ENCODE assay signal across 20 mouse cellular contexts in the genomic region with DNA sequence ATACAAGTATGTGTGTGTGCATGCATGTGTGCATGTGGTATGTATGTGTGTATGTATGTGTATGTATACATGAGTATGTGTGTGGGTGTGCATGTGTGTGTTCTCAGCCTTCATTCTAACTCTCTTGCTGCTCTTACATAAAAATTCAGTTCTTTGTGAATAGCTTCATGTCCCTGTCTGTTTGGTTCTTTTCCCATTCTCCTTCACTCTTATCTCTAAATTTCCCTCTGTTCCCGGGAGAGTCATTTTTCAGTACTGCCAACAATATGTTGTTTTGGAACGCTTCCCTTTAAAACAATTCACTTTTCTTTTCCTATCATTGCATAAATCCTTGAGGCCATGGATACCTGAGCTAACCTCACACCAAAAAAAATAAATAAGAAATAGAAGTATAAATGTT. TPM values are rescaled to one million over a fixed set of nuclear protein-coding genes. Genes with fewer than 3 reads are reported as not detected.
A peak's percentile ranks its signal among the peaks of the same experiment; 100 is the strongest.
DNase-seq lines count a peak whose midpoint lies in the region; ATAC-seq and TF ChIP-seq lines count a peak whose summit lies in the region.
"Had no signal": no experiment of that assay in that cellular context is flagged by ENCODE, and none has a peak within 500 bp of the region (broad histone marks: within the 10 kb centered on the region; RNA-seq: fewer than 3 reads in every experiment).

No protein-coding gene starts in this region.

- no peaks in the 10 kb centered on the region for H3K27me3 ChIP-seq in forebrain, postnatal 0 days (ENCODE audit: insufficient read depth, low read length)
- H3K27me3 ChIP-seq in forebrain, embryonic 13.5 days: no peaks in the 10 kb centered on the region
- H3K27me3 ChIP-seq: embryonic facial prominence, embryonic 12.5 days; heart, embryonic 13.5 days; hindbrain, embryonic 12.5 days had no signal

- H3K9ac ChIP-seq in forebrain, postnatal 0 days: no peak overlapping the region
- H3K9ac ChIP-seq in forebrain, embryonic 13.5 days: no peak overlapping the region
- H3K9ac ChIP-seq: embryonic facial prominence, embryonic 12.5 days; heart, embryonic 13.5 days; hindbrain, embryonic 12.5 days had no signal

- H3K4me2 ChIP-seq in forebrain, postnatal 0 days (ENCODE audit: low read depth): no peak overlapping the region
- H3K4me2 ChIP-seq in forebrain, embryonic 13.5 days: no peak overlapping the region
- H3K4me2 ChIP-seq: embryonic facial prominence, embryonic 12.5 days; heart, embryonic 13.5 days; hindbrain, embryonic 12.5 days had no signal

- WGBS in forebrain, postnatal 0 days: 68% methylated on average over 2 of the region's 2 CpGs
- 92% methylated on average over 2 of the region's 2 CpGs for WGBS in forebrain, embryonic 13.5 days

- no peak for ATAC-seq in forebrain, postnatal 0 days
- no peak for ATAC-seq in forebrain, embryonic 13.5 days
- ATAC-seq: forebrain, embryonic 16.5 days; hindbrain, embryonic 16.5 days; inflammation-experienced regulatory T-cells, adult 6 months had no signal

- intact Hi-C loops in heart, postnatal 25 days (cut with DNase I): no loop called here

- no peak for TF ChIP-seq CTCF in forebrain, postnatal 0 days (IDR thresholded peaks at IDR 0.05; ENCODE audit: low read depth)

- H3K9me3 ChIP-seq in forebrain, postnatal 0 days (ENCODE audit: low read length): no peaks in the 10 kb centered on the region
- H3K9me3 ChIP-seq in forebrain, embryonic 13.5 days (replicated peaks): no peaks in the 10 kb centered on the region
- H3K9me3 ChIP-seq: embryonic facial prominence, embryonic 12.5 days; heart, embryonic 13.5 days; hindbrain, embryonic 12.5 days had no signal

- no peak overlapping the region for H3K4me3 ChIP-seq in forebrain, postnatal 0 days (ENCODE audit: low read depth, low read length)
- H3K4me3 ChIP-seq in forebrain, embryonic 13.5 days: no peak overlapping the region
- H3K4me3 ChIP-seq: embryonic facial prominence, embryonic 12.5 days; heart, embryonic 13.5 days; hindbrain, embryonic 12.5 days had no signal

- DNase-seq in forebrain, postnatal 0 days: peak; percentile 19
- DNase-seq in layer of hippocampus, adult 9-10 months (ENCODE audit: low spot score): peak; percentile 6
- DNase-seq in layer of hippocampus, postnatal 10 days (ENCODE audit: low spot score in 2 of 2): no peak
- peak; percentile 34 for DNase-seq in adipocyte (ENCODE audit: low spot score)
- DNase-seq in heart, postnatal 25 days (ENCODE audit: low spot score): no peak
- DNase-seq: adrenal gland, adult 8-10 months; gastrocnemius, postnatal 36 days; heart, postnatal 4 days had no signal

- no peaks in the 10 kb centered on the region for H3K4me1 ChIP-seq in forebrain, postnatal 0 days (ENCODE audit: insufficient read depth)
- H3K4me1 ChIP-seq in forebrain, embryonic 13.5 days: no peaks in the 10 kb centered on the region
- H3K4me1 ChIP-seq: embryonic facial prominence, embryonic 12.5 days; hindbrain, embryonic 12.5 days had no signal

- no peak overlapping the region for H3K27ac ChIP-seq in forebrain, postnatal 0 days (ENCODE audit: low read depth, low read length)
- H3K27ac ChIP-seq in forebrain, embryonic 13.5 days: no peak overlapping the region
- H3K27ac ChIP-seq: embryonic facial prominence, embryonic 12.5 days; heart, embryonic 13.5 days; hindbrain, embryonic 12.5 days had no signal

- no peaks in the 10 kb centered on the region for H3K36me3 ChIP-seq in forebrain, postnatal 0 days (ENCODE audit: insufficient read depth)
- no peaks in the 10 kb centered on the region for H3K36me3 ChIP-seq in forebrain, embryonic 13.5 days (ENCODE audit: poor library complexity, severe bottlenecking)
- H3K36me3 ChIP-seq: embryonic facial prominence, embryonic 12.5 days; heart, embryonic 13.5 days; hindbrain, embryonic 12.5 days had no signal

RNA-seq across cellular contexts. Expression of a gene that starts 46.6 kb away (rescaled TPM):
- 0.08 TPM in 1 of 2 replicates, not detected in the other for total RNA-seq in forebrain, postnatal 0 days (2014; rRNA removed)
- polyA plus RNA-seq in forebrain, postnatal 0 days (2015; fragmentation: Nextera tagmentation; extraction: Ambion mirVana): not detected in 2 replicates
- polyA plus RNA-seq in forebrain, embryonic 13.5 days (2015; fragmentation: Nextera tagmentation; extraction: Ambion mirVana): not detected in 2 replicates
- not detected for total RNA-seq in layer of hippocampus, postnatal 10 days (2021)
- not detected for total RNA-seq in heart, postnatal 25 days (2021)
- total RNA-seq: adrenal gland, adult 8-10 months; ES-E14; gastrocnemius, adult 8-10 months; gastrocnemius, postnatal 36 days; heart, postnatal 4 days had no signal
- polyA plus RNA-seq: cortical plate, adult 2 months; forebrain, embryonic 11.5 days; forebrain, embryonic 16.5 days; heart, embryonic 13.5 days; heart, postnatal 0 days; hindbrain, embryonic 12.5 days; hindbrain, embryonic 16.5 days had no signal

Comparison
In these comparisons a context has a peak if more than half of its experiments do, and no peak if none do; other contexts are left out.
1. DNase-seq: peak in forebrain, postnatal 0 days (single experiment), layer of hippocampus, adult 9-10 months (single experiment) and adipocyte (single experiment); none in layer of hippocampus, postnatal 10 days (0 of 2) and heart, postnatal 25 days (single experiment).